Mouse (Mus musculus): ENCODE data around the gene Mmgt2. TPM values are rescaled to one million over a fixed set of nuclear protein-coding genes. Genes with fewer than 3 reads are reported as not detected.

Mmgt2 gene
- polyA plus RNA-seq (2012; fragmentation: generic; extraction: Trizol): 10 to 100 TPM in 1 of 2 experiments, 1 to 10 TPM in 1; 9.2 to 37.9 TPM

GRCm38 (mm10) chr11:62648591-62649391 is at the start of gene Mmgt2:
TSS of gene Mmgt2 (plus strand) at chr11:62648664.

DNA sequence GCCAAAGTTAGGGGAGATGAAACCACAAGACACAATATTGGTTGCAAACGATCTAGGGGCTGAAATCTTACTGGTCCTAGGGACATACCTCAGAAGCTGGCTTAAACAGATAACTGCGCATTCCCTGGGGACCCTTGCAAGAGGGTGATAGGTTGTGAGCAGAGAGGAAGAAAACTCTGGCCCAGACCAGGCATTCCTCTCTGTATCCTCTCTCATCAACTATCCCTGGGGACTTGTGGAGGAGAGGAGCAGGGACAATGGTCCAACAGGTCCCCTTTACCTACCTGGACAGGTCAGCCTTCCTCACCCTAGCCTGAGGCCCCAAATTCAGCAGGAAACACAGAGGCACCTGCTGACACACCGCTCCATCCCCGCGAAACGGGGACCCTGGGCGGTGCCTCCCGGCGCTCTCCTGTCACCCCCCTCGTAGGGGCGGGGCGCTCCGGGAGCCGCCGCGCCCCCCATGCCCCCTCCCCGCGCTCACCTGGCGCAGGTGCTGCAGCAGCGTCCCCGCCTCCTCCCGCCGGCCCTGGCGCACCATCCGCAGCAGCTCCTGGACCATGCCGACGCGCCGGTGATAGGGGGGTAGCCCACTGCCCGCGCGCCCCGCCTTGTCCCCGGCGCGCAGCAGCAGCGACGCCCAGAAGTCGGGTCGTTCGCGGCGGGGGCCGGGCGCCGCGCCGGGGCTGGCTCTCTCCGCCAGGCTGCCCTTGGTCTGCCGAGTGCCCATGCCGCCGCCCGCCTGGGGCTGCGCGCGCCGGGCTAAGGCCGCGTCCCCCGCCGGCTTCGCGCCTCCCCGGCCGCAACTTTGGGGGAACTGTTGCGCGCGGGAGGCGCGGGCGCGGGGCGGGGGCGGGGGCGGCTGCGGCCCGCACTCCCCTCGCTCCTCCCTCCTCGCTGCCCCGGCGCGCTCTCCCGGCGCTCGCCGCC is 538 bp upstream of the Mmgt2 start, which contains the start of gene Lrrc75a:
TSS of gene Lrrc75a (minus strand) at position 863 of the 930 bp plus-strand sequence.

Other genes with a start within 250 kb of the Mmgt2 start
- 1 to 10 TPM; 2.2 to 3.1 TPM for gene Pigl, start 190.2 kb upstream of the Mmgt2 start, polyA plus RNA-seq (2012; fragmentation: generic; extraction: Trizol)
- gene Ncor1, start 190.1 kb upstream of the Mmgt2 start, polyA plus RNA-seq (2012; fragmentation: generic; extraction: Trizol): 10 to 100 TPM in 1 of 2 experiments, 1 to 10 TPM in 1; 9.6 to 54.3 TPM
- gene Cenpv, start 109.4 kb upstream of the Mmgt2 start, polyA plus RNA-seq (2012; fragmentation: generic; extraction: Trizol): 10 to 100 TPM; 43.2 to 45.4 TPM
- gene Ubb, start 97.5 kb upstream of the Mmgt2 start, polyA plus RNA-seq (2012; fragmentation: generic; extraction: Trizol): 1,000 to 10,000 TPM; 1,438 to 2,574 TPM
- under 1 TPM; 0.04 to 0.20 TPM for gene Trpv2, start 74.2 kb upstream of the Mmgt2 start, polyA plus RNA-seq (2012; fragmentation: generic; extraction: Trizol)
- gene Lrrc75a, start 141 bp upstream of the Mmgt2 start, polyA plus RNA-seq (2012; fragmentation: generic; extraction: Trizol): 10 to 100 TPM in 1 of 2 experiments, 1 to 10 TPM in 1; 5.8 to 12.0 TPM
- 1 to 10 TPM in 1 of 2 experiments, under 1 TPM in 1; 0.14 to 2.2 TPM for gene Zfp287, start 83.2 kb downstream of the Mmgt2 start, polyA plus RNA-seq (2012; fragmentation: generic; extraction: Trizol)
- gene Gm10428, start 104.4 kb downstream of the Mmgt2 start, polyA plus RNA-seq (2012; fragmentation: generic; extraction: Trizol): not detected
- not detected for gene Zfp286, start 140.8 kb downstream of the Mmgt2 start, polyA plus RNA-seq (2012; fragmentation: generic; extraction: Trizol)
- gene Trim16, start 171.6 kb downstream of the Mmgt2 start, polyA plus RNA-seq (2012; fragmentation: generic; extraction: Trizol): 1 to 10 TPM; 1.7 to 2.8 TPM
- gene Fbxw10, start 198.4 kb downstream of the Mmgt2 start, polyA plus RNA-seq (2012; fragmentation: generic; extraction: Trizol): under 1 TPM in 1 of 2 experiments, not detected in 1; 0.33 TPM
- 10 to 100 TPM in 1 of 2 experiments, 1 to 10 TPM in 1; 1.1 to 20.8 TPM for gene Tvp23b, start 230.8 kb downstream of the Mmgt2 start, polyA plus RNA-seq (2012; fragmentation: generic; extraction: Trizol)

All from C3H10T1/2 (cell line).